Mouse (Mus musculus): ENCODE data around the gene Ctrb1. TPM values are rescaled to one million over a fixed set of nuclear protein-coding genes. Genes with fewer than 3 reads are reported as not detected.
A peak's percentile ranks its signal among the peaks of the same experiment; 100 is the strongest.

Gene Ctrb1
- total RNA-seq, 2 experiments from 2014 or later: not detected

DNA sequence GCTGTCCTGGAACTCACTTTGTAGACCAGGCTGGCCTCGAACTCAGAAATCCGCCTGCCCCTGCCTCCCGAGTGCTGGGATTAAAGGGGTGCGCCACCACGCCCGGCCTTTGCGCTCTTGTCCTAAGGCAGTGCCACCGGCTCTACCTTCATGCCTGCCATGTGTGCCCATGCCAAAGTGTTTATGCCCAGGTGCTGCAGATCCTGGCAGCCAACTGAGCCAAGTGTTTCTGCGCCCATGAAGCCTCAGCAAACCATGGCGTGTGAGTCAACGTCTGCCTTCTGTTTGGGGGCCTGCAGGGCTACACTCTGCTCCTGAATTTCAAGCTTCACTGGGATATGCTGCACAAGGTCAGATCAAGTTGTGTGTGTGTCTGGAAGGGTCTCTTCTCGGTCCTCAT is 13.8 kb upstream of the Ctrb1 start:
- no peak overlapping the region for H3K27ac ChIP-seq
- no peak for TF ChIP-seq CTCF (IDR thresholded peaks at IDR 0.05)
- intact Hi-C loops (cut with DNase I): no loop called here
- DNase-seq (ENCODE audit: extremely low spot score in 1 of 2, low spot score in 2 of 2): no peak
- H3K4me3 ChIP-seq: no peak overlapping the region

DNA sequence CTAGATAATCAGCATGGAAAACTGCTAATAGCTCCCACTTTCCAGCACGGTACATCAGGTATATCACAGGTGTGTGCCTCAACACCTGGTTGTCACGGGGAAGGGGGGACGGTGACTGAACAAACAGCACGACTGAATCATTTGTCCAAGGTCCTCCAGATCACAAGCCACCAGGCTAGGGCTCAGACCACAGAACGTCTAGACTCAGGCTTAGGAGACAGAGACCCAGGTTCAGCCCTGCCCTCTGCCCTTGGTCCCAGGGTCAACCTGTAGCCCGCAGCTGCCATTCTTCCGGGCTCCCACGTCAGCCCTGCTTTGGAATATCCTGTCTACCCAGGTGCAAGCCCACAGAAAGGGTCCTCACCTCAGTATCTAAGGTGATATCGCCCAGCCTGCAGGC is 10.6 kb upstream of the Ctrb1 start:
- Histone ChIP-seq H3K27ac (no peak overlapping the region), H3K4me3 (no peak overlapping the region)
- DNase-seq (ENCODE audit: extremely low spot score in 1 of 2, low spot score in 2 of 2): no peak
- intact Hi-C loops (cut with DNase I): no loop called here
- TF ChIP-seq CTCF (IDR thresholded peaks at IDR 0.05): no peak

DNA sequence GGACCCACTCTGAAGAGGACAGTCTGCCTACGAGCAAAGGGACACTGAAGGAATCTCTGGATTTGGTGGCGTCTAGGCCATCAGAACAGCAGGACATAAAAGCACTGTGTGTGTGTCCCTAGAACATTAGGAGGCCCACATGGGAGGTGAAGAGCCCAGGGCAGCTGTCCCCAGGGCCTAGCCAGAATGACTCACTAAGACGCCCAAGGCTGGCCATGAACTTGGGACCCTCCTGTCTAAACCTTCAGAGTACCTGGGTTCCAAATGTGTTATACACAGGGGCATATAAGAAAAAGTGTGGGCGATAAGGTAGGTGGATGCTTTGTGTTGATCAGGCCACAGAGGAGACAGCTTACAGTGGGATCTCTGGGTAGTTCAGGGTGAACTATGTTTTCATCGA is 9.9 kb upstream of the Ctrb1 start:
- Histone ChIP-seq H3K27ac (no peak overlapping the region), H3K4me3 (no peak overlapping the region)
- TF ChIP-seq CTCF (IDR thresholded peaks at IDR 0.05): no peak
- DNase-seq (ENCODE audit: extremely low spot score in 1 of 2, low spot score in 2 of 2): no peak
- intact Hi-C loops (cut with DNase I): no loop called here

DNA sequence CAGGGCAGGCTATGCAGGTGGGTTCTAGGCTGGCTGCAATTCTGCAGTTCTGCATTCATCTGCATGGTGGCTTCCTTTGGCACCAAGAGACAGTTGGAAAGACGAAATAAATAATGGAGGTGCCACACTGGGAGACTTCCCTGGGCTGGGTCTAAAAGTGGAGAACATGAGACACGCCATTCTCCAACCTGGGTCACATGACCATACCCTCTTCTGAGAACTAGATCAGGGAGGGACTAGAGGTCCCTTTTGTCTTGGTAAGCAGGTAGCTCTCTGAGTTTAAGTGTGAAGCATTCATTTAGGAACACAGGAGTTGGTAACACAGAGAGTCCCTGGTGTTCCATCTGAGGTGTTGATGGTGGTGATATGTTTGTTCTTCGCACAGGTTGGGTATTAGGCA is 9.4 kb upstream of the Ctrb1 start:
- Histone ChIP-seq H3K4me3 (no peak overlapping the region), H3K27ac (no peak overlapping the region)
- no peak for DNase-seq (ENCODE audit: extremely low spot score in 1 of 2, low spot score in 2 of 2)
- TF ChIP-seq CTCF (IDR thresholded peaks at IDR 0.05): no peak
- intact Hi-C loops (cut with DNase I): no loop called here

DNA sequence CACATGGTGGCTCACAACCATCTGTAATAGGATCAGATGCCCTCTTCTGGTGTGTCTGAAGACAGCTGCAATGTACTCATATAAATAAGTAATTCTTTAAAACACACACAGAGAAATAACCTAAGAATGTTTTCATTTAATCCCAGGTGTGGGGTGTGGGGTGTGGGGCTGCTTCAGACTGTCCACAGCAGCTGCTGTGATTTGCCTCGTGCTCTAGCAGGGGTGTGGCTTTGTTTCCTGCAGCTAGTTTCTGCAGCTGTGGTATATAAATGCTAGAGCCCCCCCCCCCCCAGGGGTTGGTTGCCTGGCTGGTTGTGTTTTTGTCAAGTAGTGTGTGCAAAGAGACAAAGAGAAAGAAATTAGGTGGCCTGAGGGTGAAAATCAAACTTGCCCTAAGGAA is 8.2 kb upstream of the Ctrb1 start:
- DNase-seq (ENCODE audit: extremely low spot score in 1 of 2, low spot score in 2 of 2): no peak
- no peak overlapping the region for H3K27ac ChIP-seq
- TF ChIP-seq CTCF (IDR thresholded peaks at IDR 0.05): no peak
- intact Hi-C loops (cut with DNase I): no loop called here
- no peak overlapping the region for H3K4me3 ChIP-seq

DNA sequence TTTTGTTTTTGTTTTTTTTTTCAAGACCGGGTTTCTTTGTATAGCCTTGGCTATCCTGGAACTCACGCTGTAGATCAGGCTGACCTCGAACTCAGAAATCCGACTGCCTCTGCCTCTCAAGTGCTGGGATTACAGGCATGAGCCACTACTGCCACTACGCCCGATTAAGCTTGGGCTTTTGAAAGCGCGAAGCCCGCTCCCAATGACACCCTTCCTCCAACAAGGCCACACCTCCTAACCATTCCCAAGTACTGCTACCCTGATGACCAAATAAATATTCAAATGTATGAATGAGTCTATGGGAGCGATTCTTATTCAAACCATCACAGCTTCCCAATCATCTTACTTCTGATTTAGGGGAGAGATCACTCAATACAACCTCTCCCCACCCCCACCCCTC is 6.8 kb upstream of the Ctrb1 start:
- no peak overlapping the region for H3K27ac ChIP-seq
- no peak overlapping the region for H3K4me3 ChIP-seq
- TF ChIP-seq CTCF (IDR thresholded peaks at IDR 0.05): no peak
- intact Hi-C loops (cut with DNase I): no loop called here
- no peak for DNase-seq (ENCODE audit: extremely low spot score in 1 of 2, low spot score in 2 of 2)

DNA sequence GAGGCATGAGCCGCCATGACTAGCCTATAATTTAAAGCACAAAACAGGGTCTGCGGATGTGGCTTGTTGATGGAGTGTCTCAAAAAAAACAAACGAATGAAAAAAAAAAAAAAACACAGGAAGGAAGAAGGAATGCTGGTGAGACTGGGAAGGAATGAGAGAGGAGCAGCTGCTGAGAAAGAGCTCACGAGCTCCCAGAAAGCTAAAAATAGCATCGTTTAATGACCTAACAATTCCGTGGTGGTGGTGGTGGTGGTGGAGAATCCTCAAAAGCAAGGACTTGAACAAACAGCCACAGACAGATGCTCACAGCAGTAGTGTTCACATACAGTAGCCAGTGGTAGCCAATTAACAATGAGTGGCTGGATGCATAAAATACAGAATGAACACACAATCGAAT is 4.6 kb upstream of the Ctrb1 start:
- no peak for DNase-seq (ENCODE audit: extremely low spot score in 1 of 2, low spot score in 2 of 2)
- intact Hi-C loops (cut with DNase I): no loop called here
- TF ChIP-seq CTCF (IDR thresholded peaks at IDR 0.05): no peak
- Histone ChIP-seq H3K4me3 (no peak overlapping the region), H3K27ac (no peak overlapping the region)

DNA sequence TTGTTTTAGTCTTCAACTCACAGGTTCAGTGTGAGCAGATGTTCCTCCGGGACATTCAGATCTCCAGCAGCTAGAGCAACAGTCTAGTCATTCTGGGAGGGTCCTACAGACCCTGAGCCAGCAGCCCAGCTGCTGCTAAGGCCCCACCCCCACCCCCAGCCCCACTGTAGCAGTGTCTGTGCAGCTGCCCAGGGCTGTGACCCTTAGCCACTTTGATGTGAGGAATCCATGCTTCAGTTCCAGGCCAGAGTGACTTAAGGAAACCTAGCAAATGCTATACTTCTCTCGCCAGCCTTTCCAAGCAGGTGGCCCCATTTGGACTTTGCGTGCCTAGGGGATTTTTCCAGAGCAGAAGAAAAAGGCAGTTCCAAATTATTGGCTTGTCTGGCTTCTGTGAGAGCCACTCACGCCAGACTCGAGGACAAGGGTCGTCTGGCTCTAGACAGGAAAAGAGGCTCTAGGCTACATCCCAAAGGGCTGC is 2.5 kb upstream of the Ctrb1 start:
- intact Hi-C loops (cut with DNase I): no loop called here
- no peak overlapping the region for H3K4me3 ChIP-seq
- TF ChIP-seq CTCF (IDR thresholded peaks at IDR 0.05): no peak
- no peak overlapping the region for H3K27ac ChIP-seq
- DNase-seq (ENCODE audit: extremely low spot score in 1 of 2, low spot score in 2 of 2): no peak

DNA sequence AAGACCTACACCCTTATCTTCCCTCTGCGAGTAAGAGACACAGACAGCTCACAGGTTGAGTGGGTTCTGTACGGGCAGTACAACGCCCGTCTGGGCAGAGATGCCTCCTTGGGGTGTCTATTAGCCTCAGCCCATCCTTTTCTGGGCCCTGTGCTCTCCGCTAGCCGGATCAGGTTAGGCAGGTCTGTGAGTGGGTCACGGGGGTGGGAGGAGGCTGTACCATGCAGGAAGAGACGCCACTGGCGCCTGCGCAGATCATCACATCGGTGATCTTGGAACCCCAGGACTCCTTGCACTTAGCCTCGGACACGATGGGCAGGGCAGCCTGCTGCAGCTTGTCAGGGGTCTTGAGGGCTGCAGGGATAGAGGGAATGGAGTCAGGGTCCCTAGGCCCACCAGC is 3.9 kb downstream of the Ctrb1 start:
- H3K27ac ChIP-seq: no peak overlapping the region
- intact Hi-C loops (cut with DNase I): no loop called here
- H3K4me3 ChIP-seq: no peak overlapping the region
- no peak for DNase-seq (ENCODE audit: extremely low spot score in 1 of 2, low spot score in 2 of 2)
- no peak for TF ChIP-seq CTCF (IDR thresholded peaks at IDR 0.05)

DNA sequence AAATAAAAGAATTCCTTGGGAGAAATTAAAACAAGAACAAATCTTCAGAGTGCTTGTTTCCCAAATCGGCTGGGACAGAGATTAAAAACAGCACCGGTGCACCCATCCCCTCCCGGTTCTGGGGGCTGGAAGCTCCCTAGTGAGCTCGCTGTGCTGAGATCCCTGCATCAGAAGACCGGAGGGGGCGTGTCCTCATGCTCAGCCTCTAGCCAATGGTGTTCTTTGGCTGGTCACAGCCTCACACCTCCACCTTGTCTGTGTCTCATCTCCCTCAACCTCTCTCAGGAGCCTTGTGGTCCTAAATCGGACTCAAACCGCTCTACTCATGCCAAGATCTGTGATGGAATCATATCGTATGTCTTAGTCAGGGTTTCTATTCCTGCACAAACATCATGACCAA is 8.3 kb downstream of the Ctrb1 start:
- Histone ChIP-seq H3K27ac (no peak overlapping the region), H3K4me3 (no peak overlapping the region)
- intact Hi-C loops (cut with DNase I): no loop called here
- DNase-seq (ENCODE audit: extremely low spot score in 1 of 2, low spot score in 2 of 2): no peak
- no peak for TF ChIP-seq CTCF (IDR thresholded peaks at IDR 0.05)

DNA sequence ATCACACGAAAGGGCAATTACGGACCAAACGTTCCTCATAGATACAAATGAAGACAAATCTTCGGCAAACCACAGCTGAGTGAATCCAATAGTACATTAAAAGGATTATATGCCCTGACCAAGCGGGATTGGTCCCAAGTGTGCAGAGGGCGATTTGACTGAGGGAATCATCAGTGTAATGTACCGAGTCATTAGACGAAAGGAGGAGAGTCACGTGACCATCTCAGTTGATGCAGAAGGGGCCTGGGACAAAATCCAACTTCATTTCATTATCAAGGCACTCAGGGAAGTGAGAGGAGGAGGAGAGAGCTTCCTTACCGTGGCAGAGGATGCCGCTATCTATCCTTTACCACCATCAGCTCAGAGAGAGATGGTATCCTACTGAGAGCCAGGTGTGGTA is 9.7 kb downstream of the Ctrb1 start:
- H3K4me3 ChIP-seq: no peak overlapping the region
- no peak overlapping the region for H3K27ac ChIP-seq
- intact Hi-C loops (cut with DNase I): no loop called here
- DNase-seq (ENCODE audit: extremely low spot score in 1 of 2, low spot score in 2 of 2): no peak
- TF ChIP-seq CTCF (IDR thresholded peaks at IDR 0.05): no peak

DNA sequence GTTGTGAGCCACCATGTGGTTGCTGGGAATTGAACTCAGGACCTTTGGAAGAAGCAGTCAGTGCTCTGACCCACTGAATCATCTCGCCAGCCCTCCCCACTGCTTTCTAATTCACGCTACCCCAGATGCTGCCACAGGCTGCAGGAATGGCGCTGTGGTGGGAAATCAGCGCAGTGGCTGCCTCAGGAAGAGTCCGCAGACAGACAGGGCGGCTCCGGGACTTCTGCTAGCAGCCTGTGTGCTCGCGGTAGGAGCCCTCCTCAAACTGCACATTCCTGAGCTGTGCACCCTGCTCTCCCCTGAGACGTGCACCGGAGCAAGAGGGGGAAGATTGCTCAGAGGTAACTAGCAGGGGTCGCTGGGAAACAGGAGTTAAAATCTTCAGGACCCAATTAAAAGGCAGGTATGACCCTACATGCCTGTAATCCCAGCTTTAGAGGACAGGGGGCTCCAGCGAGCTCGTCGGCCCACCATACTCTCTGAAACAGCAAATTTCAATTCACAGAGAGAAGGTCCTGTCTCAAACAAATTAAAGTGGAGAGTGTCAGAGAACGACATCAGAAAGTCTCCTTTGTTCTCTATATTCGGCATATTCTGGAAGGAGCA is 10.3 kb downstream of the Ctrb1 start:
- H3K4me3 ChIP-seq: no peak overlapping the region
- no peak for DNase-seq (ENCODE audit: extremely low spot score in 1 of 2, low spot score in 2 of 2)
- no peak overlapping the region for H3K27ac ChIP-seq
- TF ChIP-seq CTCF (IDR thresholded peaks at IDR 0.05): peak; percentile 3; the same call in 1 of the 2 replicates
- intact Hi-C loops (cut with DNase I): no loop called here

DNA sequence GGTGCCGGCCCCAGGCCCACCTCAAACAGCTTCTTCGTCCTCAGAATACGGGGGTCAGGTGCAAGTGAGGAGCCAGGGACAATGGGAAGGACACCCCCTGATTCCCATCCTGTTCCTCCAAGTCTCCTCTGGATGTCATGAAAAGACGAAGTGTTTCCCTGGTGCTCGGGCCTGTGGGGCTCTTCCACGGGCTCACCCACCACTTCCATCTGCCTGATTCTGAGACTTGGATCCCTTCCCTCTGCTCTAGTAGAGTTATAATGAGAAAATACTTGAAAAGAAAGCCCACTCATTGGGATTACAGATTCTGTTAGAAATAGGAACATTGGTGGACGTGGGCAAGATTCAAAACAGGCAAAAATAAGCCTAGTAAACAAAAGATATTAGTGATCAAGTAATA is 12.0 kb downstream of the Ctrb1 start:
- no peak overlapping the region for H3K4me3 ChIP-seq
- H3K27ac ChIP-seq: no peak overlapping the region
- intact Hi-C loops (cut with DNase I): loop anchor here (1.0 to 2.0 kb wide), 2 partner anchors 132 to 156 kb away; no protein-coding TSS in a partner anchor
- DNase-seq (ENCODE audit: extremely low spot score in 1 of 2, low spot score in 2 of 2): no peak
- no peak for TF ChIP-seq CTCF (IDR thresholded peaks at IDR 0.05)

All from left cerebral cortex, adult 2 months (tissue).